In the genomic region with DNA sequence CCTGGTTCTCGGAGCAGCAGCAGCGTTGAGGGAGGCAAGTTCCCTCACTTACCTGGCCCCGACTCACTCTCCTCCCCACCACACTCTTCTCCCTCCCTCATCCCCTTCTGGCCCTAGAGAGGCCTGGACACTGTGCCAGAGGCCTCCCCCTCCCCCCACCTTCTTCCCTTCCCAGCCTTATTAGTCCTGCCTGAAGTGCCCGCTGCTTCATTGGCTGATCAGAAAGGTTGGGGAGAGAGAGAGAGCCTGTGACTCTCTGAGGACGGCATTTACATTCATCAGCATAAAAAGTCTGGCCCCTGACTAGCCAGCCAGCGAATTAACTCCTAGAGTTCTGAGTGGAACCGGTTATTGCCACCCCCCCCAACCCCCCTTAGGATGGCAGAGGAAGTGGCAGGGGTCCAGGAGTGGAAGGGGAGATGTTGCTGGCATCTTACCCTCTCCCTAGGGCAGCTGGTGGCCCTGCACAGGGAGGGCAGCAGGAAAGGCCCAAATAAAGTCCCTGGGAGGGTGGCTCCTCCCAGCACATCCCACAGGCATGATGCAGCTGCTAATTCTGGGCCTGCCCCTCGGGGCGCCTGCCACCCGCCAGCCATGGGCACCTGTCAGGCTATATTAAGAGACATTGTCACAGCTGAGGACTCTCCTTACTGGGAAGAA, we compare ENCODE assay signal across 8 mouse cellular contexts. TPM values are rescaled to one million over a fixed set of nuclear protein-coding genes. Genes with fewer than 3 reads are reported as not detected.
DNase-seq lines count a peak whose midpoint lies in the region; ATAC-seq and TF ChIP-seq lines count a peak whose summit lies in the region.

No protein-coding gene starts in this region.

- DNase-seq in cerebellum, adult 11 months: peak; percentile 42
- peak; percentile 79 for DNase-seq in brain, adult 2 months (ENCODE audit: low read depth, low spot score)
- DNase-seq in forebrain, postnatal 0 days: peak; percentile 62
- peak; percentile 86 for DNase-seq in heart, postnatal 4 days
- no peak for DNase-seq in thymus, adult 18-20 months
- DNase-seq in adrenal gland, adult 8-10 months: no peak

- no peak overlapping the region for H3ac ChIP-seq in myocyte (ENCODE audit: control insufficient read depth, insufficient read length)

- peak; percentile 54 for TF ChIP-seq POLR2A in myocyte (IDR thresholded peaks at IDR 0.05; ENCODE audit: insufficient read length, low read depth)

- no peak for TF ChIP-seq CTCF in forebrain, postnatal 0 days (IDR thresholded peaks at IDR 0.05; ENCODE audit: low read depth)

- peaks cover 7% of the 10 kb centered on the region for H3K79me2 ChIP-seq in myocyte (ENCODE audit: control insufficient read depth, insufficient read depth)

- H3K36me3 ChIP-seq in forebrain, postnatal 0 days (ENCODE audit: insufficient read depth): peaks cover 43% of the 10 kb centered on the region
- no peaks in the 10 kb centered on the region for H3K36me3 ChIP-seq in myocyte (ENCODE audit: control insufficient read depth, insufficient read depth)

- ATAC-seq in cerebellum, adult (ENCODE audit: insufficient number of reproducible peaks, low FRiP score, low TSS enrichment): no peak
- no peak for ATAC-seq in forebrain, postnatal 0 days

- H3K9ac ChIP-seq in forebrain, postnatal 0 days: peak overlapping the region; percentile 99

- H3K9me3 ChIP-seq in forebrain, postnatal 0 days (ENCODE audit: low read length): no peaks in the 10 kb centered on the region

- no peaks in the 10 kb centered on the region for H3K27me3 ChIP-seq in forebrain, postnatal 0 days (ENCODE audit: insufficient read depth, low read length)
- no peaks in the 10 kb centered on the region for H3K27me3 ChIP-seq in myocyte (ENCODE audit: control insufficient read depth, insufficient read depth, insufficient read length)

- H3K4me3 ChIP-seq in forebrain, postnatal 0 days (ENCODE audit: low read depth, low read length): peak overlapping the region; percentile 81
- peak overlapping the region; percentile 42 for H3K4me3 ChIP-seq in myocyte

- peak overlapping the region; percentile 96 for H3K4me2 ChIP-seq in forebrain, postnatal 0 days (ENCODE audit: low read depth)
- H3K4me2 ChIP-seq in myocyte (ENCODE audit: low read depth): peak overlapping the region; percentile 81

- 4% methylated on average over 10 of the region's 10 CpGs for WGBS in forebrain, postnatal 0 days

- peak overlapping the region; percentile 76 for H3K27ac ChIP-seq in forebrain, postnatal 0 days (ENCODE audit: low read depth, low read length)

- peaks cover 21% of the 10 kb centered on the region; the same call in 1 of the 2 replicates for H3K4me1 ChIP-seq in forebrain, postnatal 0 days (ENCODE audit: insufficient read depth)

TF ChIP-seq in myocyte, 11 proteins besides CTCF, POLR2A, EP300 and RAD21:
- no peak for TF ChIP-seq USF1 (IDR thresholded peaks at IDR 0.05; ENCODE audit: low read depth)
- peak; percentile 43 for TF ChIP-seq TCF3 (IDR thresholded peaks at IDR 0.05; ENCODE audit: insufficient read length, low read depth)
- TF ChIP-seq MYOD1 (IDR thresholded peaks at IDR 0.05; ENCODE audit: control insufficient read depth in 1 of 3, insufficient read length in 2 of 3, low read depth in 2 of 3): peak in 2 of 3 experiments; percentile 94 to 97
- peak; percentile 96 for TF ChIP-seq SRF (IDR thresholded peaks at IDR 0.05; ENCODE audit: control insufficient read depth, insufficient read length, low read depth)
- TF ChIP-seq MYOG (IDR thresholded peaks at IDR 0.05; ENCODE audit: control insufficient read depth in 1 of 3, insufficient read depth in 1 of 3, insufficient read length in 2 of 3, low read depth in 2 of 3): peak; percentile 84 to 99 (median 92)
- TF ChIP-seq MAX (IDR thresholded peaks at IDR 0.05; ENCODE audit: low read depth): no peak
- TF ChIP-seq TCF12 (IDR thresholded peaks at IDR 0.05; ENCODE audit: insufficient read depth, poor library complexity, severe bottlenecking): peak; percentile 51
- no peak for TF ChIP-seq REST (IDR thresholded peaks at IDR 0.05; ENCODE audit: insufficient read depth, insufficient read length)
- TF ChIP-seq POLR2AphosphoS2 (IDR thresholded peaks at IDR 0.05; ENCODE audit: insufficient read length, low read depth): peak; percentile 74
- TF ChIP-seq CEBPB (IDR thresholded peaks at IDR 0.05; ENCODE audit: insufficient read depth, poor library complexity, severe bottlenecking): no peak
- no peak for TF ChIP-seq E2F4 (IDR thresholded peaks at IDR 0.05; ENCODE audit: insufficient read depth)

RNA-seq across cellular contexts. Expression of gene Dnajb5, which starts 4.0 kb away (rescaled TPM):
- 81.0 and 106 TPM in 2 replicates for total RNA-seq in forebrain, postnatal 0 days (2014; rRNA removed)
- polyA plus RNA-seq in forebrain, postnatal 0 days (2015; fragmentation: Nextera tagmentation; extraction: Ambion mirVana): 46.8 and 50.7 TPM in 2 replicates
- total RNA-seq in heart, postnatal 4 days (2021): 10 to 100 TPM; 82.4 to 91.9 TPM
- polyA plus RNA-seq in myocyte (2012; fragmentation: generic; extraction: Trizol): 32.8 TPM
- 10 to 100 TPM; 12.9 to 20.5 (median 18.2) TPM for total RNA-seq in adrenal gland, adult 8-10 months (2022)

RNA-seq across cellular contexts. Expression of gene 1700022I11Rik, which starts 15.8 kb away (rescaled TPM):
- not detected in 2 replicates for total RNA-seq in forebrain, postnatal 0 days (2014; rRNA removed)
- 0.23 and 0.63 TPM in 2 replicates for polyA plus RNA-seq in forebrain, postnatal 0 days (2015; fragmentation: Nextera tagmentation; extraction: Ambion mirVana)
- not detected for total RNA-seq in heart, postnatal 4 days (2021)
- 0.76 TPM for polyA plus RNA-seq in myocyte (2012; fragmentation: generic; extraction: Trizol)
- total RNA-seq in adrenal gland, adult 8-10 months (2022): not detected

RNA-seq across cellular contexts. Expression of gene Phf24, which starts 37.1 kb away (rescaled TPM):
- 77.2 and 82.7 TPM in 2 replicates for total RNA-seq in forebrain, postnatal 0 days (2014; rRNA removed)
- 38.2 and 42.3 TPM in 2 replicates for polyA plus RNA-seq in forebrain, postnatal 0 days (2015; fragmentation: Nextera tagmentation; extraction: Ambion mirVana)
- total RNA-seq in heart, postnatal 4 days (2021): 10 to 100 TPM; 15.2 to 23.1 TPM
- polyA plus RNA-seq in myocyte (2012; fragmentation: generic; extraction: Trizol): not detected
- 1 to 10 TPM; 3.1 to 4.5 (median 3.8) TPM for total RNA-seq in adrenal gland, adult 8-10 months (2022)

RNA-seq across cellular contexts. Expression of gene Vcp, which starts 46.7 kb away (rescaled TPM):
- 221 and 255 TPM in 2 replicates for total RNA-seq in forebrain, postnatal 0 days (2014; rRNA removed)
- 357 and 443 TPM in 2 replicates for polyA plus RNA-seq in forebrain, postnatal 0 days (2015; fragmentation: Nextera tagmentation; extraction: Ambion mirVana)
- 100 to 1,000 TPM; 291 to 295 TPM for total RNA-seq in heart, postnatal 4 days (2021)
- 334 TPM for polyA plus RNA-seq in myocyte (2012; fragmentation: generic; extraction: Trizol)
- 100 to 1,000 TPM; 290 to 420 (median 339) TPM for total RNA-seq in adrenal gland, adult 8-10 months (2022)

RNA-seq across cellular contexts. Expression of gene Fancg, which starts 56.7 kb away (rescaled TPM):
- total RNA-seq in forebrain, postnatal 0 days (2014; rRNA removed): 12.8 and 21.8 TPM in 2 replicates
- 10.9 and 12.4 TPM in 2 replicates for polyA plus RNA-seq in forebrain, postnatal 0 days (2015; fragmentation: Nextera tagmentation; extraction: Ambion mirVana)
- total RNA-seq in heart, postnatal 4 days (2021): 1 to 10 TPM; 7.4 to 8.2 TPM
- 2.6 TPM for polyA plus RNA-seq in myocyte (2012; fragmentation: generic; extraction: Trizol)
- 10 to 100 TPM in 2 of 4 experiments, 1 to 10 TPM in 2; 8.0 to 17.8 (median 12.5) TPM for total RNA-seq in adrenal gland, adult 8-10 months (2022)

Comparison
In these comparisons a context has a peak if more than half of its experiments do, and no peak if none do; other contexts are left out.
1. DNase-seq: peak in cerebellum, adult 11 months (single experiment), brain, adult 2 months (single experiment), forebrain, postnatal 0 days (single experiment) and heart, postnatal 4 days (single experiment); none in thymus, adult 18-20 months (0 of 2) and adrenal gland, adult 8-10 months (single experiment).